Mouse (Mus musculus) erythroblast, embryonic 14.5 days (primary cell): ENCODE data around the gene Dach2.

ENCODE experiments used
- GATA1 ChIP-seq: IDR thresholded peaks from 2 replicates; pipeline ENCODE4 v1.6.1; 2012; ENCODE audit warnings: low read length, inconsistent platforms, mixed read lengths
- TAL1 ChIP-seq: IDR thresholded peaks from 3 replicates; pipeline ENCODE4 v1.6.1; 2012; ENCODE audit warnings: low read length, inconsistent platforms, mixed read lengths

DNA sequence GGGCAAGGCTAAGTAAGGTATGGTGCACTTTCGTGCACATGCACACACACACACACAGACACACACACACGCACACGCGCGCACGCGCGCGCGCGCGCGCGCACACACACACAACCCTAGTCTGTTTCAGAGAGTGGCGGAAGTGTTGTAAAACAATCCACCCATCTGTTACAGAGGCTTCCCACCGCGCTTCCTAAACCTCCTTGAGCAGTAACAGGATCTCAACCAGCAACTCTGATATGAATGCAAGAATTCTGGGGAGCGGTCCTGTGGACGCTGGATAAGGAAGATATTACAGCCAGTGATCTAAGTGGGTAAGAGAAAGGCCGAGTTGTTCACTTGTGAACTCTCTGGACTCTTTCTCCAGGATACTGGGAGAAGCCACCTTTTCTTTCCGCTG, at the start of gene Dach2:
- TF ChIP-seq GATA1 (no peak), TAL1 (no peak)
